Mouse (Mus musculus) central nervous system, embryonic 14 days (tissue): ENCODE measurements around the gene Rpl7a. TPM values are rescaled to one million over a fixed set of nuclear protein-coding genes. Genes with fewer than 3 reads are reported as not detected.

Experiments used
- polyA plus RNA-seq: library from polyadenylated mRNA; depleted of rRNA; stranded (reverse); fragments of >200 nt; gene quantifications from 2 replicates; pipeline ENCODE4 v1.2.3, GENCODE M21; 2012; rRNA removed

Gene Rpl7a
- 1,771 and 1,960 TPM in 2 replicates for polyA plus RNA-seq

GRCm38 (mm10) chr2:26910124-26910993, at the start of gene Rpl7a, which contains the start of gene Med22:
Rpl7a (plus strand) TSS chr2:26910764.
Med22 (minus strand) TSS chr2:26910677.

GRCm38 (mm10) chr2:26864879-26865278, 45.7 kb upstream of the Rpl7a start, which contains the start of gene Abo:
Abo (minus strand) TSS chr2:26864979.

GRCm38 (mm10) chr2:26902467-26903220, 7.9 kb upstream of the Rpl7a start, which contains the start of gene Surf6:
Surf6 (minus strand) TSS chr2:26902879.

GRCm38 (mm10) chr2:26915927-26916728, 5.6 kb downstream of the Rpl7a start, which contains the start of the genes Surf2 and Surf1:
Surf2 (plus strand) TSS chr2:26916367.
Surf1 (minus strand) TSS chr2:26916530.

GRCm38 (mm10) chr2:26933304-26934055, 22.9 kb downstream of the Rpl7a start, which contains the start of the genes Surf4 and Stkld1:
Surf4 (minus strand) TSS chr2:26933928.
Stkld1 (plus strand) TSS chr2:26934047.

Other genes starting within 250 kb of the Rpl7a start
- gene Lcn4, start 239.5 kb upstream of the Rpl7a start, polyA plus RNA-seq, result not detected in 2 replicates
- gene Abo, start 45.8 kb upstream of the Rpl7a start, polyA plus RNA-seq, result not detected in 2 replicates
- gene Surf6, start 7.9 kb upstream of the Rpl7a start, polyA plus RNA-seq, result 28.1 and 29.9 TPM in 2 replicates
- 118 and 148 TPM in 2 replicates for gene Med22, start 87 bp upstream of the Rpl7a start, polyA plus RNA-seq
- 54.7 and 57.4 TPM in 2 replicates for gene Surf2, start 5.6 kb downstream of the Rpl7a start, polyA plus RNA-seq
- gene Surf1, start 5.8 kb downstream of the Rpl7a start, polyA plus RNA-seq, result 72.7 and 79.4 TPM in 2 replicates
- gene Surf4, start 23.2 kb downstream of the Rpl7a start, polyA plus RNA-seq, result 80.8 and 108 TPM in 2 replicates
- gene Stkld1, start 23.3 kb downstream of the Rpl7a start, polyA plus RNA-seq, result 0.10 and 0.15 TPM in 2 replicates
- gene Rexo4, start 53.6 kb downstream of the Rpl7a start, polyA plus RNA-seq, result 56.3 and 58.5 TPM in 2 replicates
- gene Adamts13, start 62.7 kb downstream of the Rpl7a start, polyA plus RNA-seq, result 0.06 and 0.21 TPM in 2 replicates
- gene Cacfd1, start 99.2 kb downstream of the Rpl7a start, polyA plus RNA-seq, result 88.2 and 92.6 TPM in 2 replicates
- 5.9 and 6.6 TPM in 2 replicates for gene Slc2a6, start 117.2 kb downstream of the Rpl7a start, polyA plus RNA-seq
- 0.17 and 5.7 TPM in 2 replicates for gene Mymk, start 161.4 kb downstream of the Rpl7a start, polyA plus RNA-seq
- gene Adamtsl2, start 168.6 kb downstream of the Rpl7a start, polyA plus RNA-seq, result 9.4 and 10.7 TPM in 2 replicates
- gene Fam163b, start 231.7 kb downstream of the Rpl7a start, polyA plus RNA-seq, result 4.5 and 4.6 TPM in 2 replicates